Mouse (Mus musculus) liver, postnatal 0 days (tissue): ENCODE results near the gene Camta1. TPM values are rescaled to one million over a fixed set of nuclear protein-coding genes. Genes with fewer than 3 reads are reported as not detected.
A peak's percentile ranks its signal among the peaks of the same experiment; 100 is the strongest.

ENCODE experiments used
- ATAC-seq: fragments of 200-750 bp; cut with Nextera tagmentation; 2 replicates; pipeline ENCODE4 v1.8.0; 2017; ENCODE audit warnings: mild to moderate bottlenecking, moderate library complexity
- DNase-seq: peaks from one replicate; pipeline ENCODE4 v3.0.0-alpha.2; 2016
- H3K27ac ChIP-seq: fragments of 300-500 bp; sonication (generic); 2 replicates; pipeline ENCODE4 v1.5.1; 2014; ENCODE audit warnings: antibody characterized with exemption, moderate library complexity, mild to moderate bottlenecking, low read depth
- H3K27me3 ChIP-seq: fragments of 300-500 bp; sonication (generic); 2 replicates; pipeline ENCODE4 v1.6.1; 2014; ENCODE audit warnings: low read length, control low read depth, mixed read lengths; ENCODE audit not compliant: insufficient read depth
- H3K36me3 ChIP-seq: fragments of 300-500 bp; sonication (generic); replicated peaks from 2 replicates; pipeline ENCODE4 v1.6.1; 2014; ENCODE audit warnings: mild to moderate bottlenecking, control low read depth, low read length, moderate library complexity, mixed read lengths; ENCODE audit not compliant: insufficient read depth
- H3K4me1 ChIP-seq: fragments of 300-500 bp; sonication (generic); 2 replicates; pipeline ENCODE4 v1.6.1; 2014; ENCODE audit warnings: antibody characterized with exemption, mild to moderate bottlenecking, control low read depth; ENCODE audit not compliant: insufficient read depth
- H3K4me2 ChIP-seq: fragments of 300-500 bp; sonication (generic); 2 replicates; pipeline ENCODE4 v1.6.1; 2014; ENCODE audit warnings: low read depth, mild to moderate bottlenecking, low read length, moderate library complexity, mixed read lengths
- H3K4me3 ChIP-seq: fragments of 300-500 bp; sonication (generic); 2 replicates; pipeline ENCODE4 v1.5.1; 2014; ENCODE audit warnings: low read depth, low read length
- H3K9ac ChIP-seq: fragments of 300-500 bp; sonication (generic); replicated peaks from 2 replicates; pipeline ENCODE4 v1.6.1; 2014; ENCODE audit warnings: mild to moderate bottlenecking, moderate library complexity
- H3K9me3 ChIP-seq: fragments of 300-500 bp; sonication (generic); 2 replicates; pipeline ENCODE4 v1.6.1; 2016; ENCODE audit warnings: mild to moderate bottlenecking, control low read depth, low read length, mixed read lengths
- CTCF ChIP-seq: sonication (generic); IDR thresholded peaks from 2 replicates; pipeline ENCODE4 v1.5.1; 2016; ENCODE audit warnings: antibody characterized with exemption, low read depth
- EP300 ChIP-seq: IDR thresholded peaks from 2 replicates; pipeline ENCODE4 v1.6.1; 2016; ENCODE audit warnings: antibody characterized with exemption, low read depth, mild to moderate bottlenecking
- WGBS: fragments of 180-500 bp; shearing (Covaris S2); extraction: QIAGEN DNeasy Blood & Tissue Kit; methylation state at CpG from one replicate; pipeline ENCODE4 v1.1.7; 2014; ENCODE audit not compliant: insufficient replicate concordance; 5-methylcytosine and 5-hydroxymethylcytosine counted together
- polyA plus RNA-seq: library from polyadenylated mRNA; unstranded; fragments of >200 nt; fragmentation: Nextera tagmentation; extraction: Ambion mirVana; gene quantifications from 2 replicates; pipeline ENCODE4 v1.2.1, GENCODE M21; 2015

Camta1 gene
- polyA plus RNA-seq, 1 experiment from 2014 or later, result 48.3 TPM

- Histone ChIP-seq H3K27me3 (no peaks in the 10 kb centered on the region), H3K4me1 (peaks cover 13% of the 10 kb centered on the region), H3K4me3 (no peak overlapping the region), H3K27ac (no peak overlapping the region), H3K4me2 (no peak overlapping the region), H3K36me3 (no peaks in the 10 kb centered on the region), H3K9me3 (no peaks in the 10 kb centered on the region), H3K9ac (no peak overlapping the region)
- DNase-seq (no peak), ATAC-seq (no peak)
- TF ChIP-seq CTCF, result no peak
- TF ChIP-seq EP300, result no peak
- 94% methylated on average over 6 of the region's 6 CpGs for WGBS
Measured at GRCm38 (mm10) chr4:151713714-151714113, 148.0 kb downstream of the Camta1 start.

- H3K4me3 ChIP-seq, result no peak overlapping the region
- H3K9ac ChIP-seq, result no peak overlapping the region
- H3K4me2 ChIP-seq, result no peak overlapping the region
- H3K4me1 ChIP-seq, result no peaks in the 10 kb centered on the region
- no peak for TF ChIP-seq CTCF
- TF ChIP-seq EP300, result no peak
- DNase-seq, result no peak
- H3K27me3 ChIP-seq, result no peaks in the 10 kb centered on the region
- H3K27ac ChIP-seq, result no peak overlapping the region
- WGBS, result 78% methylated on average over 2 of the region's 2 CpGs
- H3K36me3 ChIP-seq, result no peaks in the 10 kb centered on the region
- no peaks in the 10 kb centered on the region for H3K9me3 ChIP-seq
- no peak for ATAC-seq
Measured at GRCm38 (mm10) chr4:151711406-151711805, 150.3 kb downstream of the Camta1 start.

- no peak overlapping the region for H3K4me3 ChIP-seq
- H3K36me3 ChIP-seq, result no peaks in the 10 kb centered on the region
- 46% methylated on average over 7 of the region's 7 CpGs for WGBS
- H3K4me2 ChIP-seq, result no peak overlapping the region
- no peak overlapping the region for H3K27ac ChIP-seq
- H3K9me3 ChIP-seq, result no peaks in the 10 kb centered on the region
- H3K4me1 ChIP-seq, result no peaks in the 10 kb centered on the region
- no peak for TF ChIP-seq CTCF
- no peak for TF ChIP-seq EP300
- DNase-seq, result no peak
- H3K27me3 ChIP-seq, result no peaks in the 10 kb centered on the region
- no peak for ATAC-seq
- H3K9ac ChIP-seq, result no peak overlapping the region
Measured at GRCm38 (mm10) chr4:151710522-151710921, 151.2 kb downstream of the Camta1 start.

- ATAC-seq, result no peak
- Histone ChIP-seq H3K27ac (no peak overlapping the region), H3K9me3 (no peaks in the 10 kb centered on the region), H3K36me3 (no peaks in the 10 kb centered on the region), H3K27me3 (no peaks in the 10 kb centered on the region), H3K4me3 (no peak overlapping the region), H3K4me1 (no peaks in the 10 kb centered on the region), H3K4me2 (no peak overlapping the region), H3K9ac (no peak overlapping the region)
- DNase-seq, result no peak
- 75% methylated on average over 8 of the region's 8 CpGs for WGBS
- TF ChIP-seq CTCF (no peak), EP300 (no peak)
Measured at GRCm38 (mm10) chr4:151709269-151709668, 152.4 kb downstream of the Camta1 start.

GRCm38 (mm10) chr4:151703069-151703735, 158.5 kb downstream of the Camta1 start:
- Histone ChIP-seq H3K27ac (no peak overlapping the region), H3K4me2 (no peak overlapping the region)
- 78% methylated on average over 14 of the region's 14 CpGs for WGBS

GRCm38 (mm10) chr4:151702463-151702862, 159.2 kb downstream of the Camta1 start:
- Histone ChIP-seq H3K9me3 (no peaks in the 10 kb centered on the region), H3K27me3 (no peaks in the 10 kb centered on the region), H3K4me2 (no peak overlapping the region), H3K27ac (no peak overlapping the region), H3K36me3 (no peaks in the 10 kb centered on the region), H3K4me1 (peaks cover 11% of the 10 kb centered on the region), H3K4me3 (no peak overlapping the region), H3K9ac (no peak overlapping the region)
- DNase-seq, result no peak
- WGBS, result 81% methylated on average over 11 of the region's 11 CpGs
- TF ChIP-seq CTCF, result no peak
- TF ChIP-seq EP300, result no peak
- no peak for ATAC-seq

More at GRCm38 (mm10) chr4:151703069-151703735, 158.5 kb downstream of the Camta1 start:
- DNase-seq (peak; percentile 35), ATAC-seq (peak; percentile 86)
- H3K27me3 ChIP-seq, result no peaks in the 10 kb centered on the region
- TF ChIP-seq EP300 (peak; percentile 61), CTCF (peak; percentile 65)
- no peaks in the 10 kb centered on the region for H3K36me3 ChIP-seq
- no peak overlapping the region for H3K4me3 ChIP-seq
- H3K9ac ChIP-seq, result no peak overlapping the region
- no peaks in the 10 kb centered on the region for H3K9me3 ChIP-seq
- peaks cover 11% of the 10 kb centered on the region for H3K4me1 ChIP-seq
